Mouse (Mus musculus): Measurements from ENCODE around the gene Ell3.
"Not testable (repeated sequence)": the region's sequence is repeated elsewhere in the genome, so short reads cannot be mapped to it uniquely, and the experiment has no call there.

Ell3 gene

GRCm38 (mm10) chr2:121444178-121444577 lies at the start of gene Ell3:
TSS of gene Ell3 (minus strand) at chr2:121444278.
- DNase-seq (ENCODE audit: low read depth), result no peak

- not testable (repeated sequence) for DNase-seq (ENCODE audit: low read depth)
These were observed 40.3 kb upstream of the Ell3 start for GRCm38 (mm10) chr2:121484403-121484802.

GRCm38 (mm10) chr2:121483576-121483975 lies 39.5 kb upstream of the Ell3 start:
- DNase-seq (ENCODE audit: low read depth), result no peak

DNA sequence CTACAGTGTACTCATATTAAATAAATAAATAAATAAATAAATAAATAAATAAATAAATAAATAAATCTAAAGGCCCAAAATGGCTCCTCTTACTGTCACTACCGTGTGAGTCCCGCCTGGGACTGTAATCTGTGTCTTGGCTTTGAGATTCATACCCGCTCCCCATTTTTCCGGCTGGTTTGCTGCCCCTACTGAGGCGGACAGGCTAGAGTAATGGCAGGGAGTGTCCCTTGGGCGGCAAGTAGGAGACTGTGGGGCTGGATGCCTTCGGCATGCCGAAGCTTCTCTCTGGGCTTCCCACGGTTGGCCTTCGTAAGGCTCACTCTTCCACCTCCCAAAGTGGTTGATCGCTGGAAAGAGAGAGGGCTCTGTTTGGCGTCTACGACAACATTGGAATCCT lies 36.8 kb upstream of the Ell3 start:
- not testable (repeated sequence) for DNase-seq (ENCODE audit: low read depth)

DNA sequence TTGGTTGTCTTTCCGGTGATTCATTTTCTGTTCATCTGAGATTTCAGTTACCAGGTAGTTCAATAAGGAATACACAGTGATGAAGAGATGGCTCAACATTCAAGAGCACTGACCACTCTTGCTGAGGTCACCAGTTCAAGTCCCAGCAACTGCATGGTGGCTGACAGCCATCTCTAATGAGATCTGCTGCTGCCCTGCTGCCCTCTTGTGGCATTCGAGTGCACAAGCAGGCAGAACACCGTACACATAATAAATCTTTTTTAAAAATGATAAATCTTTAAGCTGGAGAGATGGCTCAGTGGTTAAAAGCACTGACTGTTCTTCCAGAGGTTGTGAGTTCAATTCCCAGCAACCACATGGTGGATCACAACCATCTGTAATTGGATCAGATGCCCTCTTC lies 36.4 kb upstream of the Ell3 start:
- DNase-seq (ENCODE audit: low read depth), result peak; percentile 71

DNA sequence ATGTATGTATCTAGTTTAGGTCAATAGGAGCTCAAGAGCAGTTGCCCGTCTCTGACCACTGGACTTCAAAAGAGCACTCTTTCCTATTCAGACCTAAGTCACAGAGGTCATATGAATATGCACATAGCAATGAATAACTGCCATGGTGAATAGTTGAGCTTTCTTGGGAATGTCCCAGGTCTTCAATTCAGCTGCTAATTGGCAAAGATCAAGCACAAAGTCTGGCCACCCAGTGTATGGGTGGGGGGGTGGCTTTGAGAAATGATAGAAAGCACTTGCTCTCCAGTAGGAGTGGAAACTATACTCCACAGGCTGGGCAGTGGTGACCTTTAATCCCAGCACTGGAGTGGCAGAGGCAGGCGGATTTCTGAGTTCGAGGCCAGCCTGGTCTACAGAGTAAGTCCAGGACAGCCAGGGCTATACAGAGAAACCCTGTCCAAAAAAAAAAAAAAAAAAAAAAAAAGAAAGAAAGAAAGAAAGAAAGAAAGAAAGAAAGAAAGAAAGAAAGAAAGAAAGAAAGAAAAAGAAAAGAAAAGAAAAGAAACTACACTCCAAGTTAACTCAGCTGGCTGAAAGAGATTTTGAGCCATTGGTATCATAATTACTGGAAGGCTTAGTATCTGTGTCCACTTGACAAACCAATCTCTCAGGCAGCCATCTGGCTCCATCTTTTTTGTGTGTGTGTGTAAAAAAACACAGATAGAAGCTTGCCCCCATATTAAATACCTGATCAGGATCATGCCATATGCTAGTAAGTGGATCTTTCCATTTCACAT lies 33.6 kb upstream of the Ell3 start:
- no peak for DNase-seq (ENCODE audit: low read depth)

GRCm38 (mm10) chr2:121475306-121475705 lies 31.2 kb upstream of the Ell3 start:
- not testable (repeated sequence) for DNase-seq (ENCODE audit: low read depth)

DNA sequence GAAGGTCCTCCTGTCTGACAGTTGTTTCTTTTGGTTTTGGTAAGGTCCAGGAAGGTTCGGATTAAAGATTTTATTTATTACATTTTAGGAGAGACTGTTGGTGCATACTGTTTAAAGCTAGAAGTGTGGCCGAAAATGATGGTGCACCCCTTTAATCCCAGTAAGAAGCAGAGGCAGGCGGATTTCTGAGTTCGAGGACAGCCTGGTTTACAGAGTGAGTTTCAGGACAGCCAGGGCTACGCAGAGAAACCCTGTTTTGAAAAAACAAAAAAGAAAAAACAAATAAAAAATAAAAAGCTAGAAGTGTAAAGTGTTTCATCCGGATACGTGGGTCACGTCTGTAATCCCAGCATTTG lies 30.1 kb upstream of the Ell3 start:
- no peak for DNase-seq (ENCODE audit: low read depth)

- DNase-seq (ENCODE audit: low read depth), result peak; percentile 90
These were observed 29.5 kb upstream of the Ell3 start, which contains the start of gene Mfap1b for GRCm38 (mm10) chr2:121473301-121474179. TSS of gene Mfap1b (minus strand) at chr2:121474067.

DNA sequence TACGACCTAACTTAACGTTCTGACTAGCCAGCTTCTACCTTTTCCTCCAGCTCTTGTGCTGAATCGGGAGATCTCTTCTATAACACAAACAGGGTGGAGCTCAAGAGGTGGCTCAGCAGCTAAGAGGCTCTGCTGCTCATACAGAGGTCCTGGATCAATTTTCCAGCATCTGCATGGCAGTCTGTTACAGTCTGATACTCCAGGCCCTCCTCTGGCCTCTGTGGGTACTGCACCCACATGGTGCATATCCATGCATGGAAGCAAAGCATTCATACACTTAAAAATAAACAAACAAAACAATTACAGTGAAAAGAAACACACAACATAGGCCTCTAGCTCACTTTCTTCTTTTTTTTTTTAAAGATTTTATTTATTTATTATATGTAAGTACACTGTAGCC lies 28.7 kb upstream of the Ell3 start:
- DNase-seq (ENCODE audit: low read depth), result not testable (repeated sequence)

GRCm38 (mm10) chr2:121468982-121469381 lies 24.9 kb upstream of the Ell3 start:
- DNase-seq (ENCODE audit: low read depth), result not testable (repeated sequence)

DNA sequence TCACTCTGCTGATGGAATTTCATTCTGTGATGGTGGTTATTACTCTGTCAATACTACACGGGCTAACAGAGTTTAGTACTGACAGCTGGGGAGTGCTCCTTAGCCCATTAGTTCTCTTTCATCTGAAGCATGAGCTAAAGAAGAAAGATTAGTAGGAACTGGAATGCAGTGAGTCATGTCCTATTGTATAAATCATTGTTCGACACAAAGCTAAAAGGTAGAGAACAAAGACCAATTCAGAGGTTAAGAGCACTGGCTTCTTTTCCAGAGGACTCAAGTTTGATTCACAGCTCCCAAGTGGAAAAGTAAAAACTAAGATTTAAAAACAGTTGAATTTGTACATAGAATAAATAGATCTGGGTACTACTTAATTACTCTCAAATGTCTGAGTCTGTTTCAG lies 16.0 kb upstream of the Ell3 start:
- no peak for DNase-seq (ENCODE audit: low read depth)

- DNase-seq (ENCODE audit: low read depth), result peak; percentile 91
These were observed 12.9 kb upstream of the Ell3 start, which contains the start of gene Serinc4 for GRCm38 (mm10) chr2:121456692-121457642. TSS of gene Serinc4 (minus strand) at chr2:121456781.

GRCm38 (mm10) chr2:121455534-121455933 lies 11.5 kb upstream of the Ell3 start:
- no peak for DNase-seq (ENCODE audit: low read depth)

DNA sequence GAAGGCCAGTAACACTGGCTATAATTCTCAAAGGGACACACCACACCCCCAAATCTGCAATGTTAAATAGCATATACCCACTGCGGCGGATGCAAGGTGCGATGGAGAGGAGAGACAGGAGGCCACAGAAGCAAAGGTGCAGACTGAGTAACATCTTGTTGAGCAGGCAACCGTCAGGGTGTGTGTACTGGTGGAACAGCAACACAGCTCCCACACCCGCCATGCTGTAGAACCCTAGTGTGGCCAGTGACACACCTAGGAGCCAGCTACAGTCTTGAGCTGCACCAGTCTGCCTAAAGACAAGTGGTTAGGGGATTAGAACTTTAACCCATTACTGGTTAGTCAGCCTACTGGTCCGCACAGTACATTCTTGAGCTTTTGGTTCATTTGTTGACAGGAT lies 9.8 kb upstream of the Ell3 start:
- no peak for DNase-seq (ENCODE audit: low read depth)

GRCm38 (mm10) chr2:121452990-121453389 lies 8.9 kb upstream of the Ell3 start, which contains the start of gene Hypk:
TSS of gene Hypk (plus strand) at chr2:121453290.
- peak; percentile 34 for DNase-seq (ENCODE audit: low read depth)

GRCm38 (mm10) chr2:121452361-121452760 lies 8.3 kb upstream of the Ell3 start:
- peak; percentile 50 for DNase-seq (ENCODE audit: low read depth)

- DNase-seq (ENCODE audit: low read depth), result no peak
These were observed 6.0 kb upstream of the Ell3 start for GRCm38 (mm10) chr2:121450093-121450492.

GRCm38 (mm10) chr2:121449545-121450011 lies 5.5 kb upstream of the Ell3 start:
- DNase-seq (ENCODE audit: low read depth), result peak; percentile 44

DNA sequence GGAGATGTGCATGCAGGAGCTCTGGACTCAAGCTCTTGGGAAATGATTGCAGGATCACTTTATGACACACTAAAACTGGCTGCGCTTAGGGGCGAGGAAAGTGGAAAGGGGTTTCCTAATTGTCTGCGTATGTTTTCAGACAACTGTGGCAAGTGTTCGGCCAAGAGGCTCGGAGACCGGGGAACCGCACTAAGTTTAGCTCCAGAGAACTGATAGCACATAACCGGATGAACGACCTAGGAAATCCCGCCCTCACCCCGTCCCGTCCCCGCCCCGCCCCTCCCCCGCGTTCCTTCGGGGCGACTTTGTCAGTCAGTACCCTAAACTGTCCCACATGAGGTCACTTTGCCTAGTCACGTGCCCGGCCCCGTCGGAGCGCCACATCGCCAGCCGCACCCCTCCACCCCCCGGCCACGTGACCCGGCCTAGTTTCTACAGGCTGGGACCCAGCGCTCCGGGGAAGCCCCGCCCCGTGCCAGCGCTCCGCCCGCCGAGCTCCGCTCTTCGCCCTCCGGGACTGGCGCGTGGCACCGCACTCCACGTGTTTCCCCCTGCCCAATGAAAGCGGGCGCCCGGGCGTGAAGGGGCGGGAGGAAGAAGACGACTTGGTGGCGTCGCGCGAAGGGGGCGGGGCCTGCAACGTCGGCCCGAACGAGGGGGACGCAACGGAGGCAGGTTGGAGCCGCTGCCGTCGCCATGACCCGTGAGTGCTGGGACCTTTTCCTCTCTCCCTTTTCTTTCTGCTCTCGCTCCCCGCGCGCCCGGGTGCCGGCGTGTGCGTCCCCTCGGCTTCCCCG lies 4.9 kb upstream of the Ell3 start, which contains the start of gene Serf2:
Gene Serf2, plus strand, starts transcription at position 457 of the 797 bp plus-strand sequence.
- peak; percentile 98 for DNase-seq (ENCODE audit: low read depth)

DNA sequence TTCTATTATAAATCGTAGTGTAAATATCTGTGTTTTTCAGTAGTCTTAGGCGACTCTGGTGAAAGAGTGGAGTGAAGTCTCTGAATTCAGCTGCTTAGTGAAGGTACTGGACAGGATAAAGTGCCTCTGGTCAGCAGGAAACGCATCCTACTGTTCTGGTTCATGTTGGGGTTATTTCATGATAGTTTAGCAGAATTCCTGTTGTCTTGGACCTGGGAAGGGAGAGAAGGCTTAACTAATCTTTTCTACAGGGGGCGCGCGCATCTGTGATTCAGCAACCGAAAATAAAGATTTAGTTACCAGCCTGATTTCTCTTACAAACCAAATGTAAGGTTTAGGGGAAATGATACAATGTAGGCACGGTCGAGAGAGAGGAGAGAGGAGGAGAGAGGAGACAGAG lies 4.1 kb upstream of the Ell3 start:
- peak; percentile 82 for DNase-seq (ENCODE audit: low read depth)
